Mouse (Mus musculus): ENCODE results near the gene Gdf15. TPM values are rescaled to one million over a fixed set of nuclear protein-coding genes. Genes with fewer than 3 reads are reported as not detected.

Gdf15 gene
- total RNA-seq, 2 experiments from 2014 or later = 0.67 TPM; not detected in 1

DNA sequence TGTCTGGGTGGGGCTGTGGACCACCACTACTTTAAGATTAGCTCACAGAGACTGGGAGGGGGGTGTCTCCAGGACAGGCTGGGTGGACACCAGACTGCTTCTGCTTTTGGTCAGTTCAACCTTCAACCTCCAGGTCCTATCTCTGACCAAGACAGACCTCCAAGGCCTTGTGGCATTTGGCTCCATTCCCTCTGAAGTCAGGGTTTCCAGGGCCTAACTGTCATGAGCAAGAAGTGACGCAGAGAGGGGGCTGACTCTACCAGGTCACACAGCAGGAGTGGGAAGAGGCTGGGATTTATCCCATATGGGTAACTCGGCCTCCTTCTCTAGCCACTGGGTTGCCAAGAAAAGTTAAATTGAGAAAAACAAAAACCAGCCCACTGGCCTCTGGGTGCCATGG is 25.5 kb upstream of the Gdf15 start:
- ATAC-seq (replicated peaks; ENCODE audit: poor library complexity, severe bottlenecking) = no peak

DNA sequence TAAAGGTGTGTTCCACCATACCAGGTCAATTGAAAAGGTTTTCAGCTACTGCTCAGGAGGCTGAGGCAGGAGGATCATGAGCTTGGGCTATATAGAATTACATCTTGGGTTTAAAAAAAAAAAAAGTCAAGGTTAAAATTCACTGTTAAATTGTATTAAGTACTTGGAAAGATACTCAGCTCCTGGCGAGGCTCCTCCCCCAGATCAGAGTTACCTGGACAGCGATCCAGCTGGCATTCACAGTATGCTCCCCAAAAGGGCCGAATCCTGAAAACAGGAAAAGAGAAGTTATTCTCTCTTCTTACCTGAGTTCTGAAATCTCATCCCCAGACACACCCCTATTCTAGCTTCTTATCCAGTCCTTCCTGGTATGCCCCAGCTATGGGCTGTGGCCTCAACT is 25.0 kb upstream of the Gdf15 start:
- no peak for ATAC-seq (replicated peaks; ENCODE audit: poor library complexity, severe bottlenecking)

DNA sequence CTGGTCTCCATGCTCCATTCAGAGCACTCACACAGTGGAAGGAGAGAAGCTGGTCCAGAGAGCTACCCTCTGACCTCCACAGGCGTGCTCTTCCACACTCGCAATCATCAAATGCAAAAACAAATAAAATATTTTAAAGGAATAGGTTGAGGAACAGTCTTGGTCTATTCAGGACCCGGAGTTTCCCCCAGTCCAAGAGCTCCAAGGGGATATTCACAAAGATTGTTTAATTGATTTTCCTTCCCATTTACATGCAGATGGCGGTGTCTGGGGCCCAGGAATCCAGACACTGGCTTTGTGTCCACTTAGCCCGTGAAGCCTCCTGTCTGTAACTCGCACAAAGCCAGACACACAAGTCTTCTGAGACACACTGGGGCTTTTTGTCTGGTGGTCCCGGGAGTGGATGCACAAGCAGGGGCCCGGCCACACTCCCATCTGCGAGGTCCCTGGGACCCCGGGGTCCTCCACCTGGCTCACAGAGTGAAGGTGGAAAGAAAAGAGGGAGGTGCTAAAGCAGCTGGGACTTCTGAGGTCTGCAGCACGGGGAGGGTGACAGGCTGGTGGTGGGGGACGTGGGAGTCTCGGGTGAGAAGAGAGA is 24.0 kb upstream of the Gdf15 start:
- ATAC-seq (replicated peaks; ENCODE audit: poor library complexity, severe bottlenecking) = no peak

DNA sequence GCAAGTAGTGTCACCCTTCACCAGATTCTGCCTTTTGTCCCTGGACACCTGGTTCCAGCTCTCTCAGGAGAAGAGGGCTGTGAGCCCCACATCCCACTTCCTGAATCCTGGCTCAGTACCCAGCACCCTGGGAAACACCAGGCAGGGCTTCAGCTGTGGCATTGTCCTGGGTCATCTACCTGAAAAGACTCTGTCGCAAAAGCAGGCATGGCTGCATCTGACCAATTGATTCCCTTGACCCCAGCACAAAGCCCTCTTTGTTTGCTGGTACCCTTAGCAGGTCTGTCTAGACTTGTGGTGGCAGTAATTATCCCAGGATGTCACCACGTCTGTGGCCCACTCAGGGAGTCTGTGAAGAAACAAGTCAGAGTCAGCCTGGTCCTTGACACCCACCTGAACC is 23.2 kb upstream of the Gdf15 start:
- ATAC-seq (replicated peaks; ENCODE audit: poor library complexity, severe bottlenecking) = no peak

DNA sequence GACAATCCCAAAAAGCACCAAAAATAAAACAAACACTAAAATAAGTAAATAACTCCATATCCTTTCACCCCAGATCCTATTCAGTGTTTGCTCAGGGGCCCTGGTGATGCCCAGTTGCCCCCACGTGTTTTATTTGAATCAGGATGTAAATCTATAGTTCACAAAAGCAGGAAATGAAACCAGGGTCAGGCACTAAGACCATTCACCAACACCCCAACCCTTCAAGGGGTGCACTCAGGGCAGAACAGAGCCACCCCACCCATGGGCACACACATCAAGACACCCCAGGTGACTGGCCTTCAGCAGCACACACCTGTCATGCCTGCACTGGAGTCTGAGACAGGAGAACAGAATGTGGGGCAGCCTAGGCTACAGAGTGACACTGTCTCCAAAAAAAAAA is 21.9 kb upstream of the Gdf15 start:
- ATAC-seq (replicated peaks; ENCODE audit: poor library complexity, severe bottlenecking) = peak; percentile 63; the same call in 1 of the 2 replicates

DNA sequence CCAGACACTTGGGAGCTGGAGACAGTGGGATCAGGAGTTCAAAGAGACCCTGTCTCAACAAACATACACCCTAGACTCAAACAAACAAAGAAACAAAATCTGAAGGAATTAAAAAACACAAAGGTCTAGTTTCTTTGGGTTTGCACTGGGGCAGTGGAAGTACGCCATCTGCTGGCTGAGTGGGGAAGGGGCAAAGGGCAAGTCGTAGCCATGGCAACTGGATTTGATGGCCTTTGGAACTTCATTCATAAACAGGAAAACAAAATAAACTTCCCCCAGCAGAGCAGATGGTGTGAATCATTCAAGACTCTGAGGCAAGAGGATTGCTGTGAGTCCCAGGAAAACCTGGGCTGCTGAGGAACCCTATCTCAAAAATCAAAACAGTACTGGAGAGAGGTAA is 21.0 kb upstream of the Gdf15 start:
- peak; percentile 67 for ATAC-seq (replicated peaks; ENCODE audit: poor library complexity, severe bottlenecking)

DNA sequence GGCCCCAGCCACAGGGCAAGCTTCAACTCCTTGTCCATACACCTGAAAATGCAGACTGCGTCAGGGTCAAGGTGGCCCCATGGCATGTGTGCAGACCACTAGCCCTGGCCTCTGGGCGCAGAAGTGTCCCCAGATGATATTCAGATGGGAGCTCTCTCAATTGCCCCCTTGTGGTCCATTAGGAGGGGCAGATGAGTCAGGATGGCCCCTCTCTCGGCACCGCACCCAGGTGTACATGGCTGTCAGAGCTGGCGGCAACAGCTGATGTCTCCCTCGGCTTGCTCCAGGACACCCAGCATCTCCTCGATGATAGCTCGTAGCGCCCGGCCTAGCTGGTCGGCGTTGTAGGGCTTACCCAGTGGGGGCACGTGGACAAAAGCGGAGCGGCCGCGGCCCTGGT is 18.1 kb upstream of the Gdf15 start:
- no peak for ATAC-seq (replicated peaks; ENCODE audit: poor library complexity, severe bottlenecking)

DNA sequence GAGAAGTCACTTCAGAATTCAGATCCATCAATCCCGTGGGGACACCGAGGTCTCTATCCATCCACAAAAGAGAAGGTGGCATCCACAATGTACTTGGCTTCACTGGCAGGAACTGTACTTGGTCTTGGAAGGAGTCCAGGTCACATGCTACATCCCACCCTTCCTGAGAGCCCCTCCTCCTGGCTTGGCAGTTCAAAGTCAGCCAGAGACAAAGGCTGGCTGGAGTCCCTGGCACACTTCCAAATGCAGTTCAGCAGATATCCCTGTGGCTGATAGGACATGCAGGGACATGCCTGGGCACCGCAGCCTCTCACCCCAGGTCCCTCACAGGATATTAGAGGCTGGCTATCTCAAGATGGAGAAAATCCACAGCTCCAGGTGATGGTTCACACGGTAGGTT is 17.1 kb upstream of the Gdf15 start:
- no peak for ATAC-seq (replicated peaks; ENCODE audit: poor library complexity, severe bottlenecking)

DNA sequence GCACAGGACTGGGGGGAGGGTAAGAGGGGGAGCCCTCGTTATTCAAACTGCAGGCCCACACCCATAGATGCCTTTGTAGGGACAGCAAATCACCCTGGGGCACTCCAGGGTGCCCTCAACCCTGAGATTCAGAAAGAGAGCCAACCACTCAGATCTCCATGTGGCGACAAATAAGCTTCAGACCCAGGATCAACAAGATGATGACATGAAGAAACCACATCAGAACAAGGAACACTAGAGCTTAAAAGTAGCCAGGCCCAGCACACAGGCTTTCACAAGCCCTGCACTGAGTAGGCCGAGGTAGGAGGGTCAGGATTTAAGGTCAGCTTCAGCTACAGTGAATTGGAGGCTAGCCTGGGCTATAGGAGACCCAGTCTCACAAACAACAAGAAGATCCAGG is 16.7 kb upstream of the Gdf15 start:
- no peak for ATAC-seq (replicated peaks; ENCODE audit: poor library complexity, severe bottlenecking)

DNA sequence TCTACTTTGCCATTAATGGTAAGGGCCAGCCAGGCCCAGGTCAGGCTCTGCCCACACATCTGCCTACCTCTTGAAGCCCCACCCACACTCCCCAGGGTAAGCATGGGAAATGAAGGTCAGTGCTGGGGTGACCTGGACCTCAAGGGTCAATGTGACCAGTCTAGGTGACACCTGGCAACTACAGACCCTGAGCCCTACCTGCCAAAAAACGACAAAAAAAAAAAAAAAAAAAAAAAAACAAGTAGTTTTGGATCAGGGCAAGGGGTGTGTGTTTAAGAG is 15.8 kb upstream of the Gdf15 start:
- ATAC-seq (replicated peaks; ENCODE audit: poor library complexity, severe bottlenecking) = no peak

DNA sequence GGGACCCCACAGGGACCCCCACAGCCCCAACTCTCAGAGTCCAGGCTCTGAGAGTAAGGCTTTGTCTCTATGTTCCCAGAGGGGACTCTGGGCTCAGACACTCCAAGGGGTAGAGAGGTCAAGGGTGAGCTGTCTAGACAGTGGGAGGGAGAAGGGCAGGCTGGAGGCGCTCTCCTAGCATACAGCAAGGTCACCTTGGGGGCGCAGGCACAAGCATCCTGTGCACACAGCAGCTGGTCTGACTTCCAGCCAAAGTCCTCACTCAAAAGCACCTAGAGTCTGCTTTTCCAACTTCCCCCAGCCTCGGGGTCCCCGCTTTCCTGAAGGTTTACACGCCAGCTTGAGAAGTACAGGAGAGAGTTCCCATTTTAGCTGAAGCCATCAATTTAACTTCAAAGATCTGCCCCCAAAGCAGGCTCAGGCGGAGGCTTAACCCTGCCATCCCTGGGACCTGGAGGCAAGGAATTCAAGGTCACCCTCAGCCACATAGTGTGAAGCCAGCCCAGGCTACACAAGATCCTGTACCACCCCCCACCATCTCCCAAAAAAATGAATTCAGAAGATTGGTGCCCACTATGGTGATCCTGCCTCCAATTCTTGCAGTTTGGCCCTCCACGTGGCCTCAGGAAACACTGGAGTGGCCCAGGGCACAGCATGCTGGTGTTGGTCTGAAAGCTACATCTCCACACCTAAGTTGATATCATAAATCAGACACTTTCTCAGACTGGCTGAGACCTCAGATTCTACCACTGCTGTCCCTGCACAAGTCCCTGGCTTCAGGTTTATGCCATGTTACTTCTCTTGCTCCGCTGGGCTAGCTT is 15.3 kb upstream of the Gdf15 start:
- ATAC-seq (replicated peaks; ENCODE audit: poor library complexity, severe bottlenecking) = no peak

DNA sequence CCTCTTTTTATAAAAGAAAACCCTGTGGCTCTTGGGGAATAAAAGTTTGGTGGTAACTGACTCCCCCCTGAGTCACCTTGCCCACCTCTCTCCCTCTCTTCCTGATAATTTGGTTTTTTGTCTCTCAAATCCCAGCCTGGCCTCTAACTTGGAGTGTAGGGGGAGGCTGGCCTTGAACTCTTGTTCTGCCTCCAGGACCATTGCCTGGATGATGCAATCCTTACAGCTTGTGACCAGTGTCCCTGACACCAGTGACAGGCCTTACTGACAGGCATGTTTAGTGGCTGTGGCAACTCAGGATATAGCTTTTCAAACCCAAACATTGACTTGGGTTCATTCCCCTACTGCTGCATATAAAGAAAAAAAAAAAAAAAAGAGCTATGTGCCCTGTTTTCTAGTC is 14.5 kb upstream of the Gdf15 start:
- no peak for ATAC-seq (replicated peaks; ENCODE audit: poor library complexity, severe bottlenecking)

DNA sequence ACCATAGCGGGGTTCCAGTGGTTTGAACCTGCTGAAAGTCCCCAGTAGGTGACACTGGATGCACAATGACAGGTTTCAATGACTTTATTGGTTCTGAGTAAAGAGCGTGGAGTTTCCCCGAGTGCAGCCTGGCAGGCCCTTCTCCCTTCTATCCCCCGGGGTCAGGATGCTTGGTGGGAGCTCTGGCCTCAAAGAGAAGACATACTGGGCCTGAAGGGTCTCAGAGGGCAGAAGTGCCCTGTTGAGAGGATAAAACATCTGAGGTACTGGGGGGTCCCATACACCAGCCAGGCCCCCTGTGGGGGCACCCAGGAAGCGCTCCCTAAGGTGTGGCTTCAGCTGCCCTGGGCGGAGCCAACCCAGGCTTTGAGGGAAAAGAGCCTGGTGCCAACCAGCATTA is 14.1 kb upstream of the Gdf15 start:
- ATAC-seq (replicated peaks; ENCODE audit: poor library complexity, severe bottlenecking) = no peak

DNA sequence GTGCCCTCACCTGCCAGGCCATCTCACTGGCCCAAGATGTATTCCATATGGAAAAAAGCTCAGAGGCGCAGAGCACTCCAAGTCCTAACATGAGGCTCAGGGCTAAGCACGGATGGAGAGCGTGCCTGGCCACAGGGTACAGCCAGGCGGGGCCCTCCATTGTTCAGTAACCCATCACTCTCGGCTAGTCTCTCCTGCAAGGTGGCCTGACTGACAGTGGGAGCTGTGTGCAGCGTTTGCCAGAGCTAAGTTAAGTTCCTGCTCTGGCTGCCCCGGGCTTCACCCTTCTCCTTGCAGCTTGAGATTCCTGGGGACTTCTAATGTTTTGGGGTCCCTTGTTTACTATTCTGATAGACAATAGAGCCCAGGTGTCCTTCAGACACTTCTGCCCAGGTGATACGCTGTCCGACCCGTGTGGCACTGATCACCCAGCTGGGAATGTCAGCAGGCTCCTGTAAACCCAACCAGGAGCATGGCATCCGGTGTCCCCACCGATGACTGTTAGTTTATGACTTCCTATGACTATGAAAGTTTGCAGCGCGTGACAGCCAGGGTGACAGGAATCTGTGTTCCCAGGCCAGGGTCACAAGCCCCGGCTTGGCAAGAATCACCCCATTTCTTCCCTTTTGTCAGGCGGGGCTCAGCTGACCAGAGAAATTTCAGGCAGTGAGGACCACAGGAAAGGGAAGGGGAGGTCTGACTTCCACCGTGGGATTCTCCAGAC is 13.4 kb upstream of the Gdf15 start:
- ATAC-seq (replicated peaks; ENCODE audit: poor library complexity, severe bottlenecking) = peak; percentile 36

DNA sequence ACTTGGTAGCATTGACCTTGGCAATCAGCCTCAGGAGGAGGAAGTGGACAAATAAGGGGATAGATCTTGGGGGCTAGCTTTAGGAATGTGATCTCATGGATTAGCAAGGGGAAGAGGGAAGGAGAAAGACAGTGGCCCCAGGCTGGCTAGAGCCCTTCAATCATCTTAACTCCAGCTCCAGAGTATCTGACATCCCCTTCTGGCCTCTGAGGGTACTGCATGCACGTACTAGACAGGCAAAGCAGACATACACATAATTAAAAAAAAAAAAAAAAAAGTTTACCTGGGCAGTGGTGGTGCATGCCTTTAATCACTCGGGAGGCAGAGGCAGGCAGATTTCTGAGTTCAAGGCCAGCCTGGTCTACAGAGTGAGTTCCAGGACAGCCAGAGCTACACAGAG is 11.8 kb upstream of the Gdf15 start:
- ATAC-seq (replicated peaks; ENCODE audit: poor library complexity, severe bottlenecking) = peak; percentile 43; the same call in 1 of the 2 replicates

DNA sequence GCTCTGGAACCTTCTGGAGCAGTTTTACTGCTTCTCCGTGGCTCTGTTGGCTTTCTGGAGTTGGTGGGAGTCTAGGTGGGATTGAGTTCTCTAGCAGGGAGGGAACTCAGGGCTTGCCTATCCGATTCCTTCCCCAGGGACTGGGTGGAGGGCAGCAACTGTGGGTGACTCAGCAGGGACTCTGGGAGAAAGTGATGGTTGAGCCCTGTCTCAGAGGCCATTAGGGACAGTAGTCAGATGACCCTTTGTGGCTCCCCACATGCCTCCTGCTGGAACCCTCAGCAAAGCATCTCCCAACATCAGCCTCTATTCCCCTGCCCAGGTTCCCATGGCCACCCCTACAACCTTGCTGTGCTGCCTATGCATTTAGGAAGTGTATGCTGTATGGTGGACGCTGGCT is 10.8 kb upstream of the Gdf15 start:
- no peak for ATAC-seq (replicated peaks; ENCODE audit: poor library complexity, severe bottlenecking)

DNA sequence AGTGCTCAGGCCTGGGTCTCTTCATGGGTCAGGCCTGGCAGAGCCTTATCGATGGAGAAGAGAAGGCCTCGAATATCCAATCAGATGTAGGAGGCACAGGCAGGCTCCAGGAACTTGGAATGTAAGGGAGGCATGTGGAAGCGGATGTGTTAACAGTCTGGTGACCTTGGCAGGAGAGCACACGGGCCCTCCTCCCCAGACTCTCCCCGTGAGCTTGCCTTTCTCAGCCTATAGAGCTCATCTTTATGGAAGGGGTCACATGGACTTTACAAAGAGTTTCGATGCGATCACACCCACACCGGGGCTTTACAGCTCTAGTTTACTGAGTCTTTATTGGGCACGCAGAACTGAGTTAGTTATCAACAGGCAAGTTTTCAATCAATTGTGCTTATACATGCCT is 6.5 kb upstream of the Gdf15 start:
- no peak for ATAC-seq (replicated peaks; ENCODE audit: poor library complexity, severe bottlenecking)

DNA sequence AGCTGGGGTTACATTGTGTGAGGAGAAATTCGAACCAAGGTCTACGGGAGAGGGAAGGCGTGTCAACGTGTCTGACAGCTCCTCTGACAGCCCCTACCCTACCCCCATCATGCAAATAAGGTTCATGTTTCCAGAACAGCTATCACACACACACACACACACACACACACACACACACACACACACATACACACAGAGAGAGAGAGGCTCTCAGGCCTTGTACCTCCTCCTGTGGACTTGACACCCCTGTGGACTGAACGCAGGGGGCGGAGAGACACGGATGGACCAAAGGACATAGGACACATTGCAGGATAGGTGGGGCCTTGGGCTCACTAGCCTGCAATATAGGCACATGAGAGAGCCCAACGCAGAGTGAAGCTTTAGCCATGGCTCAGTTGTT is 4.6 kb upstream of the Gdf15 start:
- ATAC-seq (replicated peaks; ENCODE audit: poor library complexity, severe bottlenecking) = no peak

DNA sequence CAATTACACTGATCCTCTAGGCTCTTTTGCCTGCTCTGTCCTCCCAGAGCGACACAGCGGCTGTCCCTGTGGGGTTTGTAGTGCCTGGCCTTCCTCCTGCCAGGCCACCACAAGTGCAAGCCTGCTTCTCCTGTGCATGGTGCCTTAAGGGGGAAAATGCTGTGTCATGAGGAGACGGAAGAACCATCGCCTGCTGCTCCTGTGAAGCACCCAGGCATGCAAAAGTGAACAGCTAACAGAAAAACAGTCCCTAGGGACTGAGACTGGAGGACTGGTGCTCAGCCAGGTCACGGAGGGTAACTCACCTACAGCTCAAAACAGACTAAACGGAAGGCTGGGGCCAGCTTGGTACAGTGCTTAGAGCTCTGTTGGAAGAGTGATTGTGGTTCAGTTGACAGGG is 3.3 kb upstream of the Gdf15 start:
- peak; percentile 53 for ATAC-seq (replicated peaks; ENCODE audit: poor library complexity, severe bottlenecking)

DNA sequence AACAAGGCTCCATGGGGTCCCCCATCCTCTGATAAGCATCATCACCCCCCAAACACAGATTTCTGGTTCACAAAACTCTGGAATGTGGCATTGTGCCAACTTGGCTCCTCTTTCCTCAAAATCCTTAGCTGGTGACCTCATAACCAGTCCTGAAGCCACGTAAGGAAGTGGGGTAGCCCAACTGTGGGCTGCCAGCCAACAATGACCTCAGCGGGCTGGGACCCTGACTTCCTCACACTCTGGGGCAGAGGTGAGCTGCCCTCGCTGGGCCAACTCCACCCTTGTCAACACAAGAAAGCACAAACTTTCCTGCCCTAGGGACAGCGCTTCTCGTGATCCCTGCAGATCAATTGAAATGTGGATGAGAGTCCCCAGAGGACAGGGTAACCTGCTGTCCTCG is 1.8 kb upstream of the Gdf15 start:
- ATAC-seq (replicated peaks; ENCODE audit: poor library complexity, severe bottlenecking) = peak; percentile 31

DNA sequence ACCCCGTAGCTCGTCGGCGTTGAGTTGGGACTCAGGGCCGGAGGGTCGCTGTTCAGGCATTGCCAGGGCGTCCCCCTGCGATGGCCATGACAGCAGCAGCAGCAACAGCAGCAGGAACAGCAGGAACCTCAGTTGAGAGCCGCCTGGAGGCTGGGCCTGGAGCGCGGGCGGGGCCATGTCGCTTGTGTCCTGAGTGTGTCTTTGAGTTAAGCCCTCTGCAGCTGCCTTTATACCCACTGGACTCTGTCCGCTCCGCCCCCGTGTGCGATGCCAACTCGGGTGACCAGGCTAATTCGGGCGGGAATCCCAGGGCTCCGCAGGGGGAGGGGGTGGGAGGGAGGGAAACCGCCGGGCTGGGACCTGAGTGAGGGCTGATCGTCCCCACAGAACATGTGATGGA is 820 bp downstream of the Gdf15 start:
- no peak for ATAC-seq (replicated peaks; ENCODE audit: poor library complexity, severe bottlenecking)
